Mouse (Mus musculus) heart, adult 9 months (tissue): ENCODE measurements around the gene Camta1.

Experiments
- DNase-seq, 2 experiments: peaks; one replicate each; pipeline ENCODE4 v3.0.0; 2022; ENCODE audit warnings: low spot score in 2 of 2

Camta1 gene

DNA sequence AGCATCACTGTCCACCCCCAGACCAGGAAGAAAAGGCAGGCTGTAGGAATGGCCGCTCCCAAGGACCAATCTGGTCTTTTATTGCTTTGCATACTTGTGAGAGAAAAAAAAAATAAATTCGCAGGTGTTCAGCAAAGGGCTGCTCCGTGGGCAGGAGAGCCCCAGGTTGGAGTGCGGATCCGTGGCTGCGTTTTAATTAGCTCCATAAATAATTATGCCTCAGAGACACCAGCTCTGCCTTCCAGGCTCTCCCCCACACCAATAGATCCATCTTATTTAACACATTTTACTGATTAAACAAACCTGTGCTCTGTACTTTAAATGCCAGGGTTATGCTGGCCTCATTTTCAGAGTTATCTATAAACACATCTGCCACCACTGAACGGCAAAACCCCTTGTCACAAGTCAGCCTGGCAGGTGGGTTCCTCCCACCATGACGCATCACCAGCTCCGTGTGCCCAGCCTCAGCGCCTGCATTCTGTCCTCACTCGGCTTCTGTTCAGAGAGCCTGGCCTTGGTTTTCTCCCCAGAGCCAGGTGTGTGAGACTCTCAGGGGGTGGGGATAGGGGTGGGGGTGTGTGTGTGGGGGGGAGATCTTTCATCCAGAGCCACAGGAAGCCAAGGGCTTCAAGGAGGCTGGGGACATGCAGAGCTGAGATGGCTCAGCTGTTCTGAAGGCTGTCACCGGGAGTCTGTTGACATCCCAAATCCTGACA lies 475.5 kb downstream of the Camta1 start:
- no peak for DNase-seq

DNA sequence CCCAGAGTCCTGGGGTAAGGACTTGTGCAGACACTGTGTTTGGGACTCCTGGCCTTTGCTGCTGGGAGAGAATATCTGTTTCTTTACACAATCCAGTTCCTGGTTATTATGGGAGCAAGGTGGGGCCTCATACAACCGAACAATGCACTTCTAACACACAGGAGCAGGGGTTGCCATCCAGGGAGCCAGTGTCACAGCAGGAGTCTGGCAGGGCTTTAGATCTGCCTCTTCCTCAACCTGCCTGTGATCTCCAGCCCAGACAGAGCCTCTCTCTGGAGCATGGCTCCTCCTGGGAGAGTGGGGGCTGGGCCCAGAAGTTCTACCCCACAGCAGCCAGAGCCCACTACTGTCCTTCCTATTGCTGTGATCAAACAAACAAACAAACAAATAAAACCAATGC lies 483.9 kb downstream of the Camta1 start:
- no peak for DNase-seq

DNA sequence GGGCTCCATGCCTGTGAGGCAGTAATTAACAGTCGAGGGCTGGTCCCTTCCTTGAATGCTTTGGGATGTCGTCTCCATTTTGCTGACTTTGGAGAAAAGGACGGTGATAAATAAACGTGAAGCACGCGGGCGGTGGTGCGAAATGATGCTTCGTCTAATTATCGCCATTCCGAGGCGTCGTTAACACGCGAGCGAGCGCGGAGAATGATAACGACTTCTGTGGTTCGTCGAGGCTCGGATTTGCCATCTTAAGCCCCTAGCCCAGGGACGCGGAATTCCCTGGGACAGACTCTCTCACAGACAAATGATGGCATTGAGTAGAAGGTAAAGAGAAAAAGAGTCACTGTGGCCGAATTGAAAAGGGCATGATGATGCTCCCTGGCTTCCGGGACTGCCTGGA lies 485.4 kb downstream of the Camta1 start:
- DNase-seq: no peak

DNA sequence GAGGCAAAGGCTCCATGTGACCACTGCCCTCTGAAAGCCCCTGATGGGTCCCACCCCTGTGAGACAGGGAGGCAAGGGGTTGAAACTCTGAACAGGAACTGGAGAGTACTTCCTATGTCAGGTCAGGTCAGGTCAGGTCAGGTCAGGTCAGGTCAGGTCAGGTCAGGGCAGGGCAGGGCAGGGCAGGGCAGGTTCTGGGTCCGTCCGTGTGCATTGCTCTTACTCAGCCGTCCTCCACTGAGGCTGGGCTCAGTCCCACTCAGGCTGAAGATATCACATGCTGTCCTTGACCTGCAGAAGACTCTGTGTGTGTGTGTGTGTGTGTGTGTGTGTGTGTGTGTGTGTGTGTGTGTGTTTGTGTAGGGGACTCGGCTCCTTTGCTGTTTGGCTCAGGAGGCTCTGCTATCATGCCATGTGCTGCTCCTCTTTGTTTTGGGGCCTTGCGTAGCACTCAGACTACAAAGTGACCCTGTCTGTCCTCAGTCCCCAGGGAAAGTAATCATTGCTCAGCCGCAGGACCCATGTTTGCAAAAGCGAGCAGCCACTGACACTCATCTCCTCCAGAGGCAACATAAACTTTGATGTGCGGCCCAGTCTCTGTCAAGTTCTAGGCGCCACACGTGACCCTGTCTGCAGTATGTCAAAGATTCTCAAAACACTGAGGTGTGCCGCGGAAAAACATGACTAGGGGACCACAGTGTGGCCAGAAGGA lies 488.7 kb downstream of the Camta1 start:
- DNase-seq: no peak

DNA sequence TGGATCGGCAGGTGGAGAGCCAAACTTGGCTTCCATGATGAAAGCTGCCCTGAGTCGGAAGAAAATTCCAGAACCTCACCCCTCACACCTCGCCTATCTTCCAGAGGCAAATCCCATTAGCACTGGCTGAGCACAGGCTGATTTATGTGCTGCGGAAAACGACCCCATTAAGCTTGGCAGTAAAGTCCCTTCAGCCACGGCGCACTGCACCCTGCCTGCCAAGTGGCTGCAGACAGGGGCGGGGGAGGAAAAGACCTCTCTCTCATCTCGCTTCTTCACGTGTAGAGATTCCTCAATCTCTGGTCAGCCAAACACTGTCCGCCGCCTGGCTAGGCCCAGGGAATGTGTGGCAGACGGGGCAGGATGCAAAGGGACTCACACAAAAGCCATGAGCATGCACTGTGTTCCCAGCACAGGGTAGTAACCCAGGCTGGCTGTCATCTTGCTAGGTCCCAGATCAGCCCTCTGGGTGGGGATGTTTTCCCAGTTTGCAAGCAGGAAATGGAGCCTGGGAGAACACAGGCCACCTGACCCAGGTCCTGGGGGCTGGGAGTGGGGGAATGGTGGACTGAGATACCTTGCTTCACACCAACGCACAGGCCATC lies 494.6 kb downstream of the Camta1 start:
- DNase-seq: no peak

DNA sequence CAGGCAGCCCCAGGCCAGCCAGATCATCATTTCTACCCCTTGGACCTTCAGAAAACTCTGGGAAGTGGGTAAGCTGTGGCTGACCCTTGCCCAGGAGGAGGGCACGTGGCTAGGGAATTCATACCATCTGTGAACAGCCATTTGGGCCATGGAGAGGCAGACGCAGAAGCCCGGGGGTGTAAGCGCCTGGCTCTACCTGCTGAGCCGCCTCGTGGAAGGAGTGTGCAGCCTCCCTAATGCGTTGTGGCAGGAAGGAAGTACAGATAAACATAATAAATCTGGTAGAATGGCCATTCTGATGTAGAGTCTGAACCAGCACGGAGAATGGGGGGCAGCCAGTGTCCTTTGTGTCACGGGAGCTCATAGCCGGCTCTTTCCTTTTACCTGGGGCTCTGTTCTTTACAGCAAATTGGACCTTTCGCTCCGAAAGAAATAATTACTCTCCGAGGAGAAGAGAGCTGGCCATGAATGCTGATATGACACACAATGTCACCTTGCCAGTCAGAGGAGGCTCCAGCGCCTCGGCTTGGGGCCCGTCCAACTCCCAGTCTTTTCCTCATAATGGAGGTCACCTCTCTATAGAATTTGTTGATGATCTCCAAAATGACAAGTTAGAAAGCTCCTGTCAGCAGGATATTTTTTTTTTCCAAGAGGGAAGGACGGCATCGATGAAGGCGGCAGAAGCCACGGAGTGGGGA lies 500.6 kb downstream of the Camta1 start:
- DNase-seq: peak in 1 of 2 experiments; percentile 15

DNA sequence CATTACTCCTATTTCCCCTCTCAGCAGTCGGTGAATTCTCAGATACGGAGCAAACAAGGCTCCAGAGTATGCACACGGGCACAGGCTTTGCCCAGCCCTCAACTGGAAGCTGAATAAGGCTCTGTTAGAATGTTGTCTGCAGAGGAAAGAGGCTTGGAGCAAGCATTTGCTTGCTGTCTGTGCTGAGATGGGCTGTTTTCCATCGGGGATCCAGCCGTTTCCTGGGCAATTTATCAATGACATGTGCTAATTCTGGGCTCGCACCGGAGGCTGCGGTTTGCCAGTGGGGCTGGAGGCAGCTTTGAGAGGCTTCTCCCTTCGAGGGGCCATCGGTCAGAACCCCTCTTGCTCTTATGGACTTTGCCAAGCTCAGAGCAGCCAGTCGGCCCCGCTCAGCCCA lies 506.2 kb downstream of the Camta1 start:
- DNase-seq: no peak

DNA sequence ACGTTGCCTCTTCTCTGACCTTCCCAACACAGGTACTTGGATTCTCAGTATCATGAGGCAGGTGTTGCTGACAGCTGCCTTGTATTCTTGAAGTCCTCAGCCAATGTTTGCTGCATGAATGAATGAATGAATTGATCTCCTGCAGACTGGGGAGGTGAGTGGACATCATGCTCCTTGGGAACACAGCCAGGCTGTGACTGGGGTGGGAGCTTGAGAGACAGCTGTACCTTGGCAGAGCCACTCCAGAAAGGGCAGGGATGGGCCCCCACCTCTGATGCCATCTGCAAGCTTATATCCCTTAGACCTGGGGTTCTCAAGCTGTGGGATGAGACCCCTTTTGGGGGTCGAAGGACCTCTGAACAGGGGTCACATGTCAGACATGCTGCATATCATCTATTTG lies 508.9 kb downstream of the Camta1 start:
- DNase-seq: no peak

DNA sequence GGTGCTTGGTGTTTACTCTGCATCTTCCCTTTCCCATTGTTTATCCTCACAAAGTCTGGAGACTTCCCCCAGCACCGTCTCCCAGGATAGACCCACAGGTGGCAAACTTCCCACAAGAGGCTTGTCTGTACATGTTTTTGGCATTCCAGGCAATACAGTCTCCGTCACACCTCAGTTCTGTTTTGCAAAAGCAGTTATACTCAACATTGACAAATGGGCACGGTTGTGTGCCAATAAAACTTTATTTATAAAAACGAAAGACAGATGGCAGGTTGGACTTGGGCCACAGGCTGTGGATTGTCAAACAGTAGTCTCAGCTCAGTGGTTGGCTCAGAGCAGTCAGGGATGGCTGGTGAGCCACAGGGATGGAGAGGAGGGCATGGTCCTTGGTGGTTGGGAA lies 509.4 kb downstream of the Camta1 start:
- no peak for DNase-seq

DNA sequence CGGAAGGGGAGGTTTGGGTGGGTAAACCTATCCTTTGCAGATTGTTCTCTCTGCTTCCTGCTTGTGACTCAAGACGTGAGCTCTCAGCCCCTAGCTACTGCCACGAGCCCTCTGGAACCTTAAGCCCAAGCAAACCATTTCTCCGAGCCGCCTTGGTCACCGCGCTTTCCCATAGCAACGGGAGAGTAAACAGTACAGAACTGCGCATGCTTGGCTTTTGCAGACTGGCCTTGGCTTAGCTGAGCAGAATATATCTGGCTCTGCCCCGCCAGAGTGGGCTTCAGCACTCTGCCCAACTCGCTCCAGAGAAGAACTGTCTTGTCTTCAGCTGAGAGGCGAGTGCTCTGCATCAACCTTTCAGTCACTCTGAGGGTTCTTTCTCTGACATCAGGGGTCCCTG lies 509.9 kb downstream of the Camta1 start:
- no peak for DNase-seq

DNA sequence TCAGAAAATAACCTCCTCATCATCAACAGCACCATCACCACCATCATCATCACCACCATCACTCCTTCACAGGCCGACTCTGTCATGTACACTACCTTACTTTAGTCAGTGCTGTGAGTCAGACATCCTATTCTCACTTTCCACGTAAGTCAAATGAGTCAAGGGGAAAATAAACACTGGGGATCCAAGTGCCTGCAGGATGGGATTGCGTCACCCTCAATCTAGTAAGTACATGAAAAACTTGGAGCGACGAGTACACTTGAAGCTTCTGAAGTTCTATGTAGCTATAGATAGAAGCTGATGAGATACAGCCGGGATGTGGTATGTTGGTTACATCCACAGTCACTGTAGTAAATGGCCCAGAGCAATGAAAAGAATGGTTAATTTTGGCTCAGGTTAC lies 514.1 kb downstream of the Camta1 start:
- no peak for DNase-seq

DNA sequence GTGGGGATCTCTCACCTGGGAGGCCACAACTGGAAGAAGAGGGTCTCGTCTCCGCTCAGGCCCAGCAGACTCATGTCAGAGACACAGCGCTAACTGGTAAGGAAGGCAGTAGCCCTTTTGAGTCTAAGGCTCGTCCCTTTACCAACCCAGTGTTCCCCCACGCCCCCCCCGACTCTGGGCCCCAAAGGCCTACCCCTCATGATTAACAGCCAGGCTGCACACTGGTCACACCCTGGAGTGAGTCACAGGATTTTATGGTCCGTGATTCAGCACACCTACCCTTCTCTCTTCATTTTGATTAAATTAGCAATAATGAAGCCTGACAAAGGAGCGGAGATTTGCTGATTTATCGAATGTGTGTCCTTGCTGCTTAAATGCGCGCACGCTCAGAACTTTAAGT lies 515.0 kb downstream of the Camta1 start:
- DNase-seq: no peak

DNA sequence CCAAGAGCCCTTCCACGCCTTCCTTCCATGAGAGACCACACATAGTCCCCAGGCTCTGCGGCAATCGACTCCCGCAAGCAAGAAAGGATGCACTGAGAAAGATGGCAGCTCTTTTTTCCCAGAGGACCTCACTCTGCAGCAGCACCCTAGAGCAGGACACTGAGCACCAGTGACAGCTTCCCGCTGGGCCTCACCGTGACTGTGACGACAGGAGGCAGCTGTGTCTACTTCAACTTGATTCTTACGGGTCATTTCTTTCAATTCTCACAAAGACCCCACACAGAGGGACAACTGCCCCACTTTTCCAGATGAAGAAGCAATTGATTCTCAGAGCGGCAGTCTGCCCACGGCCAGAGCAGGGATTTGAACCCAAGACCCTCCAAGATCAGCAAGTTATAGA lies 516.9 kb downstream of the Camta1 start:
- DNase-seq: no peak

DNA sequence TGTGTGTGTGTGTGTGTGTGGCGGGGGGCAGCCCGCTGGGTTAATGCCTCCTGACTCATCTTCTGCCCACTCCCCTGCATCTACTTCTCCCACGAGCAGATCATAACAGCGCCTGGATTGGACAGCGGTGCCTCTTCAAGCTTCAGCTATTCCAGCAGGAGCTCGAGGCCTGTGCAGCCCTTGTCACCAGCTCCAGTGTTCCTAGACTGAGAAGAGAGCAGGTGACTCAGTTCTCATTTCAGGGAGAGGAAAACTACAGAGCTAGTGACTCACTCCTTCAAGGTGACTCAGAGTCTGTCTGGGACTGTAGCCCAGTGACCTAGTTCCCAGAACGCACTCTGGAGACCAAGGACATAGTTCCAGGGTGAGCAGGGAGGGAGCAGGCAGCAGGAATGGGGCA lies 522.3 kb downstream of the Camta1 start:
- no peak for DNase-seq

DNA sequence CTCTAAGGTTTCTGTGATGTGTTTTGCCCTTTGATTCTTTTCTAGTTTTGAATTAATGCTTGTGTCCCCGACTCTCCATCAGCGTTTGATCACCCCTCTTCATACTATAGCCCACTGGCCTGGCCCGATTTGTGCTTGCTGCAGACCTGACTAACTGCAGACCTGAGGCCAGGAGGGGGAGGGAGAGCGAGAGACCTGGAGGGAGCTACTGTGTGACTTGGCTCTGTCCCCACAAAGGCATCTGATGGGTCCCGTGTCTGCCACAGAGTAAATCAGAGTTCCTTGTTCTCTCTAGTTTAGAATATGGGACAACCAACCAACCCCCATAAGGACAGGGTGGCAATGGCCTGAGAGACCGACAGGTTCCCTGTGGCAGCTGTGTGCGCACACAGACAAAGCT lies 522.7 kb downstream of the Camta1 start:
- no peak for DNase-seq

DNA sequence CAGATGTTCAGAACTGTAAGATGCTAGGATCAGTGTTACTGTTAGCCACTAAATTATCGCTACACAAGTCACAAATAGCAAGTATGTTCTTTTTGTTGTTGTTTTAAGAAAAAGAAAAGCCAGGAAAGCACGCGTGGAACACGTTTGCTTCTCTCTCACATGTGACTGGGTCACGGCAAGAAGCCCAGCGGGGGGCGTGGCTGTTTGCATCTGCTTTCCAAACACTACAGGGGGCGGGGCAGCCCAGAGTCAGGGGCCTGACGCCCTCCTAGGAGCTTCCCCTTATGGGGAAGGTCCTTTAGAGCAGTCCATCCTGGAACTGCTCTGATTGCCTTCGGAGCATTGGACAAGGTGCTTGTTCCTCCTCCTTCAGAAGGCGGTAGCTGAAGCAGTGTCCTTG lies 524.1 kb downstream of the Camta1 start:
- DNase-seq: no peak

DNA sequence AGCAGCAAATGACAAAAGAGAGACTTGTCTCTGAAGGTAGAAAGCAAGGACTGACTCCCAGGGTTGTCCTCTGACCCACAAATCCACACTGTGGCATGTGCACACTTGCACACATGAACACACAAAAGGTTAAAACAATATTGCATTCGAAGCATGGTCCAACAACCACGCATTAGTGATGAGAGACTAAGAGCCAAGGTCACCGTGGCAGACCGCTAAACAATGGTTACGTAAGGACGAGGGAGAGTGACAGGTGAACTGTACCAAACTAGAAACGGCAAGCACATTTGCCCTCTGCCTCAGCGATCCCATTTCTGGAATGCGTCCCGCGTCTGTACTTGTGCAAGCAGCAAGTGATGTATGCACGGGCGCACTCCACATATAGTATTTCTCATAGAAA lies 525.3 kb downstream of the Camta1 start:
- DNase-seq: no peak

DNA sequence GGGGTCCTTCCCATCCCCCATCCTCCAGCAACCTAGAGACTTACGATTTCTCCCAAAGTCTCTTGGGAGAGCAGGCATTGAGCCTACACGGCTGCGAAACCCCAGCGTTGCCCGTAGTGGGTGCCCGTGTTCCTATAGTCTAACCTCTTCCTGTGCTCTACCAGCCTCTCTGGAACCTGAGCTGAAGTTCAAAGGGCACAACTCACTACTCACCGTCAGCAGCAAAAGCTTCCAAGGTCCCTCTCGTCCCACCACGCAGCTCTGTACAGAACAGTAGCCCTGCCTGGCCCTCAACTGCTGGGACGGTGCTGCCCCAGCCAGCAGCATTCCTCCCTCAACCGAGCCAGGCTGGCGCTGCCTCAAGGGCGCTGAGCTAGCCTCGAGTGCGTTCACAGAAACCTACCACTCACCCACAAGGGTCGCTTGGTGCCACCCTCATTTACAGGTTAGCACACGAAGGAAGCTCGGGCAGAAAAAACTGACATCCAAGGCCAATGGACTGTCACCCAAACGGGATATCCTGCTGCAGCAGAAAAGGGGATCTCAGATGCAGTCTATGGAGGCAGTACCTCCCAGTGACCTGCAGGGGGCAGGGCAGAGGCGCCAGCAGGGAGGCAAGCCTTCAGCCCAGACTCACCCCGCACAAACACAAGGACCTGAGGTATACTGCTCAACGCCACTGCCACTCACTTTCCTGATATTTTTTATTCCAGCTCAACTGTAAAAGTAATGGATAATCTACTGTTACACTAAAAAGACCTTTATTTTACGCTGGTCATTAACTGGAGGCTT lies 526.5 kb downstream of the Camta1 start:
- DNase-seq: peak in 1 of 2 experiments; percentile 7

DNA sequence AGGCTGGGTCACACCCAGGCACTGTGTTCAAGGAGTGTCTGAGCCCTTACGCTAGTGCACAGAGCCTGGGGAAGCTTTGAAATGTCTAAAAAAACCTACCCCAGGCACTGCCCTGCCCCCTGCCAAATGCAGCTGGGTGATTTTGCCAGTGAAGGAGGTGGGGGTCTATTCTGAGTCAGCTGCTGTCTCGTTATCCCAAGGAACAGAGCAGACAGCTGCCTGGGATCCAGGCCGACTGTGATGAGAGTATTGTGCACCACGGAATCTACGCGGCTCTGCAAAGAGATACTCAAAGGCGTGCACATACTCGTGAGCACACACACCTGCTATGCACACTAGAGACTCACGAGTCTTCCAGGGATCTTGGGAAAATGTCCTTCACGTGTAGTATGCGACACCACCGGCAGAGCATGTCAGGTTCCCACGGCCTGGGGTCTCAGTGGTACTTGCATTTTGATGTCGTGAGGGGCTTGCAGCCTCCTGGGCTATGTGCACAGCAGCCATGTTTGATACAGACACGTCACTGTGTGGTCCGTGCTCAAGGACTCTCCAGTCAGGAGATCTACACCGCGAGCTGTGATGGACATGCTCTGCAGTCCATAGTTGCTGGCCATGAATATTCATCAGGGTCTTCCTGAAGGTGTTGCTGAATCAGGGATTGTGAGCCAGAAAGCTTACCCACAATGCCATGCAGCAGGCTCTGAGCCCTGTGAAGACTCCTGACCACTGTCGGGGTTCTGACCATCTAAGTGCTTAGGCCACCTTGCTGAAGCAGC lies 529.4 kb downstream of the Camta1 start:
- DNase-seq: no peak

DNA sequence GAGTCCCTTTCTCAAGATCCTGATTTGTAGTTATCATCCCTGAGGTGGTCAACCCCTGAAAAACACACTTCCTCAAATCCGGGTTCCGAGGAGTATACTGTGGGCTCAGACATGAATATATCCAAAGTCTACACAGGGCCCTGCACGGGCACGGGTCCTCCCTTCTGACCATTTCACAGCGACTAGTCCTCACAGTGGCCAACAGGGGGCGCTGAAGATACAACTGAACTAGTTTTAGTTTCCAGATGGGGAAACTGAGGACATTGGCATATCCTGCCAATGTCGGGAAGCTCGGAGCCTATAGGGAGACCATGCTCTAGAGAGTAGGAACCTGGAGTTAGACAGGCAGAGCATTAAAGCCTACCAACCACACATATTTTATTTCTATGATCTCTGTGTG lies 530.7 kb downstream of the Camta1 start:
- no peak for DNase-seq

DNA sequence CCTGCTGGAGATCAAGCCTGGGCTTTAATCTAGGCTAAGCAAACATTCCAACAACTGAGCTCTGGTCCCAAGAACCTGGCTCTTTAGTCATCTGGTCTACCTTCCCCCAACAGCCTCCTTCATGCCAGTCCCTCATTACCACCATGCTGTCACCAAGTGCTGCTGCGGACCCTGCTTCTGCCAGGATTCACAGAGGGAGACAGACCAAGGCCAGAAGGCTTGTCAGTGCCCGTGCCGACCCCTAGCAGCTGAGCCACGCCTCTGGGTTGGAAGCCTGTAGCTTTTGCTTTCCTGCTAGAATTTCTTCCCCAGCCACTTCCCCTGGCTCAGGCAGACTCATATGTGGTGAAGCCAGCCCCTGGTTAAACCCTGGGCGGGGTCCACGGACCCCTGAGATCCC lies 533.6 kb downstream of the Camta1 start:
- DNase-seq: no peak
